Mouse (Mus musculus): ENCODE data around the gene Ascc2. TPM values are rescaled to one million over a fixed set of nuclear protein-coding genes. Genes with fewer than 3 reads are reported as not detected.

Gene Ascc2
- polyA plus RNA-seq, 1 experiment: 18.0 TPM

DNA sequence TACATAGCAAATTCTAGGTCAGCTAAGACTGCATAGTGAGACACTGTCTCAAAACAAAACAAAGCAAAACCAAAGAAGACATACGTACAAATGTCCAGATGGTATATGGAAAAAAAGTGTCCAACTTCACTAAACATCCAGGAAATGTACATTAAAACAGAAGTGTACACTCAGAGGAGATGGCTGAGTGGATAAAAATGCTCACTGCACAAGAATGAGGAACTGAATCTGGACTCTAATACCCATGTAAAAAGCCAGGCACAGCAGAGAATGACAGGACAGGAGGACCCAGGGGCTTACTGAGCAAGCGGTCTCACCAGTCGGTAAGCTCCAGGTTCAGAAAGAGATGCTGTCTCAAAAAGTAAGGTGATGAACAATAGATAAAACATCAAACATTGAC, 37.6 kb upstream of the Ascc2 start:
- Histone ChIP-seq H3K4me3 (ENCODE audit: insufficient read depth, low read depth, low read length) (no peak overlapping the region), H3K27ac (ENCODE audit: insufficient read depth, low read depth, low read length) (no peak overlapping the region), H3K36me3 (ENCODE audit: control insufficient read depth, insufficient read depth, low read length) (no peaks in the 10 kb centered on the region), H3K4me1 (ENCODE audit: control insufficient read depth, insufficient read depth, low read length) (peaks cover 12% of the 10 kb centered on the region), H3K27me3 (replicated peaks; ENCODE audit: control insufficient read depth, insufficient read depth, low read length) (no peaks in the 10 kb centered on the region)
- WGBS: 93% methylated on average over 3 of the region's 3 CpGs
- TF ChIP-seq CTCF (conservative IDR thresholded peaks at IDR 0.05; ENCODE audit: insufficient read depth, insufficient read length, low read depth, low read length) (no peak), POLR2A (IDR thresholded peaks at IDR 0.05; ENCODE audit: low read depth, low read length) (no peak)
- DNase-seq: no peak

DNA sequence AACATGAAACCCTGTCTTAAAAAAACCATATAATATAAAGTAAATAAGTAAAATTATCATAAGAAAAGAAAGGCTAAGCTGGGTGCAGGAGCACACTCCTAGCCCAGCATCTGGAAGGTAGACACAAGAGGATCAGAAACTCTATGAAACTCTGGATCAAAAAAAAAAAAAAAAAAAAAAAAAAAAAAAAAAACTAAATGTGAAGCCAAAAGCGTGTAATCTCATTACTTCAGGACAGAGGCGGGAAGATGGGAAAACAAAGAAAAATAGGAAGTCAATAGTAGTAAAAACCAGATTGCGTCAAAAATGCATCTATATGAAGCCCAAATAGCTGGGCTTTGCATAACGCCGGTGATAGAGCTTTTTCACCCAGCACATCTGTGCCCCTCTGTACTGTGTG, 35.7 kb upstream of the Ascc2 start:
- Histone ChIP-seq H3K4me1 (ENCODE audit: control insufficient read depth, insufficient read depth, low read length) (peaks cover 15% of the 10 kb centered on the region), H3K36me3 (ENCODE audit: control insufficient read depth, insufficient read depth, low read length) (no peaks in the 10 kb centered on the region), H3K4me3 (ENCODE audit: insufficient read depth, low read depth, low read length) (no peak overlapping the region), H3K27ac (ENCODE audit: insufficient read depth, low read depth, low read length) (no peak overlapping the region), H3K27me3 (replicated peaks; ENCODE audit: control insufficient read depth, insufficient read depth, low read length) (no peaks in the 10 kb centered on the region)
- TF ChIP-seq POLR2A (IDR thresholded peaks at IDR 0.05; ENCODE audit: low read depth, low read length) (no peak), CTCF (conservative IDR thresholded peaks at IDR 0.05; ENCODE audit: insufficient read depth, insufficient read length, low read depth, low read length) (no peak)
- no peak for DNase-seq
- 93% methylated on average over 5 of the region's 5 CpGs for WGBS

DNA sequence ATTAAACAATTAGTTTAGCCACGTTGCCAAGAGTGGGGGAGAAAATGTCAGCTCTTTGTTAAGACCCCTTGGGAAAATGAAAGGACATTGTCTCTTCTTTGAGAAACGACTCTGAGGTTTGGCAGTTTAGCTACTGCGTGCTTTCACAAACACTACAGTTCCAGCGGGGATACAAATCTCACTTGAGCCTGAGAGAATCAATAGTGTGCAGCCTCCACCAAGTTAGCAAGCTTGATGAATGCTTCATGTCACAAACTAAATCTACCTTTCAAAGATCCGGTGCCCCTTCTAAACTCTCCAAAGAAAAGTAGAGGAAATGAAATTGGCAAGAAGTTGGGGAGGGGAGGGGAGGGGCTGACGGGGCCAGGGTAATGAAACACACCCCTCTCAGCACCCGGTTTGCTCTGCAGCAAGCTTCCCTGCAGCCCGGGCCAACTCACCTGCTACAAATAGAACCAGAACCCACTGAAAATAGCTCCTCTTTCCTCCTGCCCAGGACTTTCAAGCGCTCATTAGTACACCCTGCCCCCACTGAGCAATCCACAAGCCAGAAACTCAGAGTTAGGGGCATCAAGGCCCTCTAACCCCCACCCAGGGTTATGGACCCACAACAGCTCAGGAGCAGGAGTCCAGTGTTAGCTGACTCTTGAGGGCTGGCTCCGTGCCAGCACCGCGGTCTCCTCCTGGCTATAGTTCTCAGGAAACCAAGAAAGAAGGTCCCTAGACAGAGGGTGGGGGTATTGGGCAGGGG, 34.7 kb upstream of the Ascc2 start:
- Histone ChIP-seq H3K36me3 (ENCODE audit: control insufficient read depth, insufficient read depth, low read length) (no peaks in the 10 kb centered on the region), H3K27ac (ENCODE audit: insufficient read depth, low read depth, low read length) (no peak overlapping the region), H3K4me1 (ENCODE audit: control insufficient read depth, insufficient read depth, low read length) (peaks cover 17% of the 10 kb centered on the region), H3K27me3 (replicated peaks; ENCODE audit: control insufficient read depth, insufficient read depth, low read length) (no peaks in the 10 kb centered on the region), H3K4me3 (ENCODE audit: insufficient read depth, low read depth, low read length) (no peak overlapping the region)
- TF ChIP-seq CTCF (conservative IDR thresholded peaks at IDR 0.05; ENCODE audit: insufficient read depth, insufficient read length, low read depth, low read length) (no peak), POLR2A (IDR thresholded peaks at IDR 0.05; ENCODE audit: low read depth, low read length) (no peak)
- 38% methylated on average over 12 of the region's 12 CpGs for WGBS
- DNase-seq: peak; percentile 43

DNA sequence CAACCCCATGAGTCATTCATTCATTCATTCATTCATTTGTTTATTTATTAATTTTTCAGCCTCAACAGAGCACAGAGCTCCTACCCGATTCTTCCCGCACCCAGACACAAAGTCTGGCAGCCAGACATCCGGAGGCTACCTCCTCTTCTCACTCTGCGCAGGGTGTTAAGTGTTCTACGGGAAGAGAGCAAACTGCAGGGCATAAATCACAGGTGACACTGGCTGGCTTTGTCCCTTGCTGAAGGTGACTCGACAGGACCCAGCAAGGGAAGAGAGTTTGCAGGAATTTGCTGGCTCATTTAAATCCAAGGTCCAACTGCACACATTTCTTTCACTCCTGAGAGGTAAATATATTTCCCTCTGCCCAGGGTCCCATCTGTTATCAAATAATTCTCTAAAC, 33.1 kb upstream of the Ascc2 start:
- Histone ChIP-seq H3K27ac (ENCODE audit: insufficient read depth, low read depth, low read length) (peak overlapping the region; percentile 73; the same call in 1 of the 2 replicates), H3K27me3 (replicated peaks; ENCODE audit: control insufficient read depth, insufficient read depth, low read length) (no peaks in the 10 kb centered on the region), H3K4me3 (ENCODE audit: insufficient read depth, low read depth, low read length) (no peak overlapping the region), H3K4me1 (ENCODE audit: control insufficient read depth, insufficient read depth, low read length) (peaks cover 17% of the 10 kb centered on the region), H3K36me3 (ENCODE audit: control insufficient read depth, insufficient read depth, low read length) (no peaks in the 10 kb centered on the region)
- TF ChIP-seq CTCF (conservative IDR thresholded peaks at IDR 0.05; ENCODE audit: insufficient read depth, insufficient read length, low read depth, low read length) (no peak), POLR2A (IDR thresholded peaks at IDR 0.05; ENCODE audit: low read depth, low read length) (no peak)
- DNase-seq: peak; percentile 49
- 18% methylated on average over 6 of the region's 6 CpGs for WGBS

DNA sequence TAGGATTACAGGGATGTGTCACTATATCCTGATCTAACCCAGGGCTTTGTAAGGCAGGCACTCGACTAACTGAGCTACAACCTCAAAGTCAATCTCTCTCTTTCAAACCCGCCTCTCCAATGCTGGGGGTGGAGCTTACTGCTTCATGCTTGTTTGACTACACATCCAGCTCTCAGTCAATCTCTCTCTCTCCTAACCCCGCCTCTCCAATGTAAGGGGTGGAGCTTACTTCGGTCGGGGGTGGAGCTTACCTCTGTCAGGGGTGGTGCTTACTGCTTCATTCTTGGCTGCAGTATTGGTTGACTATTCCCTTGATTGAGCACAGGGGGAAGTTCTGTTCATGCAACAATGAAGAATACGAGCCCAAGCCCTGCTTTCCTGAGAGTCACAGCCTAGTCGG, 32.1 kb upstream of the Ascc2 start:
- Histone ChIP-seq H3K27ac (ENCODE audit: insufficient read depth, low read depth, low read length) (no peak overlapping the region), H3K27me3 (replicated peaks; ENCODE audit: control insufficient read depth, insufficient read depth, low read length) (no peaks in the 10 kb centered on the region), H3K4me3 (ENCODE audit: insufficient read depth, low read depth, low read length) (no peak overlapping the region), H3K4me1 (ENCODE audit: control insufficient read depth, insufficient read depth, low read length) (peaks cover 17% of the 10 kb centered on the region), H3K36me3 (ENCODE audit: control insufficient read depth, insufficient read depth, low read length) (no peaks in the 10 kb centered on the region)
- 60% methylated on average over 7 of the region's 7 CpGs for whole genome bisulfite sequencing
- peak; percentile 53 for DNase-seq
- TF ChIP-seq POLR2A (IDR thresholded peaks at IDR 0.05; ENCODE audit: low read depth, low read length) (no peak), CTCF (conservative IDR thresholded peaks at IDR 0.05; ENCODE audit: insufficient read depth, insufficient read length, low read depth, low read length) (no peak)

DNA sequence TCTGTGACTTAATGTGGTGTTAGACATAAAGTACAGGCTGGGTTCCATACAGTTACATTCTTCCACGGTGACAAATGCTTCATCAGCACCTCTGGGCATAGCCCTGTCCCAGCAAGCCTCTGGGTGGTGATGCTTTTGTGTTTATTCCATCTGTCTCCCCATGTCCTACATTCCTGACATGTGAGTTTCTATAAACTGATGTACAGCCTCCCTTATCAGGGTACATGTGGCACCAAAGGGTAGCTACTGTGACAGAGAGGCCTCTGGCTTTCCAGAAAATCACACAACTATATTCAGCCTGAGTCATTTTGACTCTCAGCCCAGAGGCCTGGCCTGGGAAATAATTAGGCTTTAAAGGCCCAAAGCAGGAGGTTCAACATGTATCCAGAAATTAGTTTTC, 31.0 kb upstream of the Ascc2 start:
- no peak for DNase-seq
- WGBS: 67% methylated on average over 1 of the region's 1 CpGs
- Histone ChIP-seq H3K4me3 (ENCODE audit: insufficient read depth, low read depth, low read length) (no peak overlapping the region), H3K27me3 (replicated peaks; ENCODE audit: control insufficient read depth, insufficient read depth, low read length) (no peaks in the 10 kb centered on the region), H3K4me1 (ENCODE audit: control insufficient read depth, insufficient read depth, low read length) (peaks cover 17% of the 10 kb centered on the region), H3K27ac (ENCODE audit: insufficient read depth, low read depth, low read length) (no peak overlapping the region), H3K36me3 (ENCODE audit: control insufficient read depth, insufficient read depth, low read length) (no peaks in the 10 kb centered on the region)
- no peak for TF ChIP-seq POLR2A (IDR thresholded peaks at IDR 0.05; ENCODE audit: low read depth, low read length)

DNA sequence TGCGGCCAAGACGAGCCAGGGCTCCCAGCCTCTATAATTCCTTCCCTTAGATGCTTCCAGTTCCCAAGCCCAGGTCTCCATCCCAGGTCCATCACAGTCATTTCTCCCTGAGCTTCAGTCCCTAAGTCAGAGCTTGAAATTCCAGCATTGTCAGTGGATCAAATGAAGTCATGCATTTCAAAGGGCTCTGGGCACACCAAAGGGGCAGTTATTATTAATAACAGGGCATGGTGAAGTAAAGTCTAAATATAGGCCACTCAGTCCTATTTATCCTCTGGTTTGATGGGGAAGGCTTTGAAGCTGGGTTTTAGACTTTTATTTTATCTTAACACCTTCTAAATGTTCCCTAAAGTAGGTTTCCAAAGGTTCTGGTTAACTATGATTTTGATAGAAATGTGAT, 25.6 kb upstream of the Ascc2 start:
- Histone ChIP-seq H3K4me3 (ENCODE audit: insufficient read depth, low read depth, low read length) (no peak overlapping the region), H3K36me3 (ENCODE audit: control insufficient read depth, insufficient read depth, low read length) (no peaks in the 10 kb centered on the region), H3K4me1 (ENCODE audit: control insufficient read depth, insufficient read depth, low read length) (0 out of 2 replicates have a peak, but pooled peaks cover 3% of the 10 kb centered on the region), H3K27me3 (replicated peaks; ENCODE audit: control insufficient read depth, insufficient read depth, low read length) (no peaks in the 10 kb centered on the region), H3K27ac (ENCODE audit: insufficient read depth, low read depth, low read length) (no peak overlapping the region)
- no peak for TF ChIP-seq CTCF (conservative IDR thresholded peaks at IDR 0.05; ENCODE audit: insufficient read depth, insufficient read length, low read depth, low read length)
- no peak for TF ChIP-seq POLR2A (IDR thresholded peaks at IDR 0.05; ENCODE audit: low read depth, low read length)
- WGBS: 79% methylated on average over 2 of the region's 2 CpGs
- no peak for DNase-seq
